Mouse (Mus musculus): ENCODE measurements around the gene Gaa. TPM values are rescaled to one million over a fixed set of nuclear protein-coding genes. Genes with fewer than 3 reads are reported as not detected.
A peak's percentile ranks its signal among the peaks of the same experiment; 100 is the strongest.

Gene Gaa
- polyA plus RNA-seq, 1 experiment from 2014 or later = 39.4 TPM

DNA sequence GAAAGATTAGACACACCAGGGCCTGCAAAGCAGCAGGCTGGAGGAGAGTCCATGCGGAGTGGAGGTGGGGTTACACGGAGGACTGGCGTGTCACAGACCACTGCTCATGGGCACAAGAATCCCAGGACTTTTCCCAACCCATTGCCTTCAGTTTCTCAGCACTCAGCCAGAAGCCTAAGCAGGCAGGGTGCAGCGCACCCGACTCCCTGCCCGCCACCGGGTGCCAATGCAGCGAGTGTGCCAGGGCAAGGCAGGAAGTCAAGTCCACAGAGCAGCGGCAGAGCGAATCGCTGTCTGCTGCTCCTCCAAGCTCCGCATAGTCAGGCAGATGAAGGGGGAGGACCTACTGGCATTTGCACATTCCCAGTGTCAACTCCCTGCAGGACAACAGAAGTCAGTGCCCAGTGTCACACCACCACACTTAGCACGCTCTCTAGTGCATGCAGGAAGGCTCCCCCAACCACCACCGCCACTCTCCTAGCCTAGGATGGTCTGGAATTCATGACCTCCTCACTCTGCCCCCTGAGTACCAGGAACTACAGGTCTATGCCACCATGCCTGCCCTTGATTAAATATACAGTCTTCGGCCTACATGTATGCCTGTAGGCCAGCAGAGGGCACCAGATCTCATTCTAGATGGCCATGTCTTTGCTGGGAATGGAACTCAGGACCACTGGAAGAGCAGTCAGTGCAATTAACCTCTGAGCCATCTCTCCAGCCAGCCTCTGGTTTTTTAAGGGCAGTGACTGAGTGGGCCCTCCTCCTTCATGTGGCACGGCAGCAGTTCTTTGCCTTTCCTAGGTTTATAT lies 37.4 kb downstream of the Gaa start:
- ATAC-seq (ENCODE audit: insufficient number of reproducible peaks, insufficient read depth, low FRiP score, low TSS enrichment, low read depth) = no peak
- H3K27ac ChIP-seq = no peak overlapping the region
- no peaks in the 10 kb centered on the region for H3K36me3 ChIP-seq
- H3K9me3 ChIP-seq = no peaks in the 10 kb centered on the region
- 47% methylated on average over 16 of the region's 16 CpGs for WGBS
- no peak overlapping the region for H3K4me2 ChIP-seq
- no peak overlapping the region for H3K4me3 ChIP-seq (replicated peaks)
- no peak overlapping the region for H3K9ac ChIP-seq (replicated peaks)
- H3K4me1 ChIP-seq (replicated peaks) = peaks cover 18% of the 10 kb centered on the region
- H3K27me3 ChIP-seq = peaks cover 31% of the 10 kb centered on the region

DNA sequence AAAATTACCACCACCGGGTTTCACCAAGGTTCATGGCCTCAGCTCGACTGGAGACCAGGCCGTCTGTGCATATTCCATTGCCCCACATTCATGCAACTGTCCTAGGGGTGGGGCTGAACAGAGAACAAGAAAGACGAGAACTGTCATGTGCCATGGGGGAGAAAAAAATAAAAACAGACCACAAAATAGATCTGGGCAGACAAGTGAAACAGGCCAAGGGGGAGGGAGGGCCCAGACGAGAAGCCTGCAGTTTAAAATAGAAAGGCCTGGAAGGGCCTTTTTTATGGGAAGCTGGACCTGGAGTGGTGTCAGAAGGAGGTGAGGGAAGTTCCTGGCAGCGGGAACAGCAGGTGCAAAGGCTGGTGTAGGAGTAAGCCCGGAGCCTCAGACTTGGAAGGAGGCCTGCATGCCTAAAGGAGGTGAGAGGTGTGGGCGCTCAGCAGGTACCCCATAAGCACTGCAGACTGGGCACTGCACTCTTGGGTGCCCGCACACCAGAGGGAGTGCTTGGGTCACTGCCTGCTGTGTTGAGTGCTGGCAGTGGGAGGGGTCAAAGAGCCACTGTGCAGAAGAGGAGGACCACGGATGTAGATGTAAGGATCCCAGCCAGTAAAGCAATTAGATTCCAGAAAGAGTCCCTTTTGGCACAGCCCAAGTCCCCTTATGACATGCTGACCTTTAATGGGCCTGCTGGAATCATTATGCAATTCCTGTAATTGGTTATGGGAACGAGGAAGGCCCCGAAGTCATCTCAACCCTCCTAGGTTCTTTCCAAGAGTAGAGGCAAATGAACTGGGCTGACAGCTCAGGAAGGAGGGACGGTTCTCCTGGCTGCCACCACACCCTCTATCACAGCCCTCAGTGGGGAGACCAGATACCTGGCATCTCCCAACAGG lies 39.3 kb downstream of the Gaa start:
- Histone ChIP-seq H3K9me3 (no peaks in the 10 kb centered on the region), H3K4me1 (replicated peaks) (peaks cover 13% of the 10 kb centered on the region), H3K27me3 (peaks cover 43% of the 10 kb centered on the region), H3K9ac (replicated peaks) (no peak overlapping the region), H3K4me2 (no peak overlapping the region), H3K27ac (peak overlapping the region; percentile 51; the same call in 1 of the 2 replicates), H3K36me3 (no peaks in the 10 kb centered on the region), H3K4me3 (replicated peaks) (no peak overlapping the region)
- WGBS = 57% methylated on average over 13 of the region's 13 CpGs
- ATAC-seq (ENCODE audit: insufficient number of reproducible peaks, insufficient read depth, low FRiP score, low TSS enrichment, low read depth) = no peak

GRCm38 (mm10) chr11:119307658-119307867 lies 39.9 kb downstream of the Gaa start, which contains the start of gene Card14:
Gene Card14, plus strand, starts transcription at chr11:119307768.
- no peak for ATAC-seq (ENCODE audit: insufficient number of reproducible peaks, insufficient read depth, low FRiP score, low TSS enrichment, low read depth)
- H3K9me3 ChIP-seq = no peaks in the 10 kb centered on the region
- H3K4me2 ChIP-seq = peak within 1 kb of the TSS; percentile 25
- H3K36me3 ChIP-seq = no peaks in the 10 kb centered on the region
- H3K4me3 ChIP-seq (replicated peaks) = no peak within 1 kb of the TSS
- peak within 1 kb of the TSS; percentile 18; the same call in 1 of the 2 replicates for H3K9ac ChIP-seq (replicated peaks)
- peak within 1 kb of the TSS; percentile 51; the same call in 1 of the 2 replicates for H3K27ac ChIP-seq
- WGBS = 41% methylated on average over 1 of the region's 1 CpGs
- peaks cover 13% of the 10 kb centered on the region for H3K4me1 ChIP-seq (replicated peaks)
- peaks cover 47% of the 10 kb centered on the region for H3K27me3 ChIP-seq

DNA sequence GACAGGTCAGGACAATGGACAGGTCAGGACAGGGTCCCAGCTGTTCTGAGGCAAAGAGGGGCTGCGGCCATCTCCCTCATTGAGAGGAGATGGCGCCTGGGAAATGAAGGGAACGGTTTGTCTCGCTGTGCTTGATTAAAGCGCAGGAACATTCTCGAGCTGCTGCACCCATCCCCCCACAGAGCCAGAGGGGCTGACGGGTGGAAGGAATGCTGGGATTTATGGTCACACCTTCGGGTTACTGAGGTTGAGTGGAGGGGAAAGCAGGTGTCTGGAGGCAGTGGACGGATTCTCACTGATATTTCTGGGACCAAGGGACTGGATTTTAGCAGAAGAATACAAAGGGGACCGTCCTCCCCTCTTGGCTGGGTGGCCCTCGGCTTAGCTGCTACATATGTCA lies 40.2 kb downstream of the Gaa start:
- no peak; the same call in 1 of the 2 replicates for ATAC-seq (ENCODE audit: insufficient number of reproducible peaks, insufficient read depth, low FRiP score, low TSS enrichment, low read depth)

DNA sequence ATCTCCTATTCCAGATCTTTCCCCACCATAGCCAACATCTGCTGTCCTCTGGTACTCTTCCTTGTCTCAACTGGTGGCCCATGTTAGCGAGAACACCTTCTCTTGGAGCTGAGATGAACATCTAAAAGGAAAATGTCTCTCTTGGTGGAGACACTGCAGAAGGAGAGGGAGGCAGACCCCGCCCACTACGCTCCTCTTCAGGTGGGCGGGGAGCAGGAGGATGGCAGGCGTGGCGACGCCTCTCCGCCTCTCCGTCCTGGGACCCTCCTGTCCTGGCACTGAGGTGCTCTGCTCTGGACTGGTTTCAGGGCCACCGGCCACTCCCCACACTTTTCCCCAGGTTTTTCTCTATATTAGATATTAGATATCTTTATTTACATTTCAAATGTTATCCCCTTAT lies 42.9 kb downstream of the Gaa start:
- 24% methylated on average over 10 of the region's 10 CpGs for WGBS
- Histone ChIP-seq H3K4me2 (no peak overlapping the region), H3K27me3 (peaks cover 29% of the 10 kb centered on the region), H3K4me1 (replicated peaks) (peaks cover 13% of the 10 kb centered on the region), H3K27ac (no peak overlapping the region), H3K36me3 (no peaks in the 10 kb centered on the region), H3K4me3 (replicated peaks) (no peak overlapping the region), H3K9ac (replicated peaks) (no peak overlapping the region), H3K9me3 (no peaks in the 10 kb centered on the region)
- no peak for ATAC-seq (ENCODE audit: insufficient number of reproducible peaks, insufficient read depth, low FRiP score, low TSS enrichment, low read depth)

More for the DNA sequence above, 40.2 kb downstream of the Gaa start:
- peaks cover 13% of the 10 kb centered on the region for H3K4me1 ChIP-seq (replicated peaks)
- WGBS = 12% methylated on average over 11 of the region's 11 CpGs
- H3K27ac ChIP-seq = peak overlapping the region; percentile 51; the same call in 1 of the 2 replicates
- peaks cover 44% of the 10 kb centered on the region for H3K27me3 ChIP-seq
- H3K9me3 ChIP-seq = no peaks in the 10 kb centered on the region
- H3K4me2 ChIP-seq = peak overlapping the region; percentile 25
- peak overlapping the region; percentile 18; the same call in 1 of the 2 replicates for H3K9ac ChIP-seq (replicated peaks)
- no peak overlapping the region for H3K4me3 ChIP-seq (replicated peaks)
- no peaks in the 10 kb centered on the region for H3K36me3 ChIP-seq

- Histone ChIP-seq H3K4me3 (replicated peaks) (no peak overlapping the region), H3K36me3 (no peaks in the 10 kb centered on the region), H3K9me3 (no peaks in the 10 kb centered on the region), H3K9ac (replicated peaks) (no peak overlapping the region), H3K27ac (no peak overlapping the region), H3K4me1 (replicated peaks) (no peaks in the 10 kb centered on the region; the same call in 1 of the 2 replicates), H3K4me2 (no peak overlapping the region), H3K27me3 (peaks cover 26% of the 10 kb centered on the region)
- ATAC-seq (ENCODE audit: insufficient number of reproducible peaks, insufficient read depth, low FRiP score, low TSS enrichment, low read depth) = no peak
- 71% methylated on average over 17 of the region's 17 CpGs for WGBS
Measured at GRCm38 (mm10) chr11:119314252-119314936, 46.7 kb downstream of the Gaa start.

DNA sequence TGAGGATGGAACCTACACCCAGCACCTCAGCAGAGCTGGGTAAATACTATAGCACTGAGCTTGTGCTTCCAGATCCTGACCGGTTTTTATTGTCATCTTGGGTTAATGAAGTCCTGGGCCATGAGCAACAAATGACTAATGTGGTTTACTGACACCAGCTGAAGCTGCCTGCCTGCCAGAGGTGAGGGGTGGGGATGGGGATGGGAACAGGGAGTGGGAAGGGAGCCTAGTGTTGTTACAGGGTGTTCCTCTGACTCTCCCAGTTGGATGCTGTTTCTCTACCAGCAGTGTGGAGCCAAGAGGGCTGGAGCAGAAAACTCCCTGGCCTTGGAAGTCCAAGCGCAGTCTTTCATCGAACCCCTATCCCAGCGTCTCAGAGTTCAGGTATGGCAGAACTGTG lies 49.0 kb downstream of the Gaa start:
- H3K4me2 ChIP-seq = no peak overlapping the region
- H3K27me3 ChIP-seq = peaks cover 8% of the 10 kb centered on the region; the same call in 1 of the 2 replicates
- no peak overlapping the region for H3K4me3 ChIP-seq (replicated peaks)
- H3K4me1 ChIP-seq (replicated peaks) = no peaks in the 10 kb centered on the region
- H3K36me3 ChIP-seq = no peaks in the 10 kb centered on the region
- 83% methylated on average over 4 of the region's 4 CpGs for WGBS
- H3K9ac ChIP-seq (replicated peaks) = 0 out of 2 replicates have a peak overlapping the region, but pooled peaks have one; percentile 3
- no peak overlapping the region for H3K27ac ChIP-seq
- no peak for ATAC-seq (ENCODE audit: insufficient number of reproducible peaks, insufficient read depth, low FRiP score, low TSS enrichment, low read depth)
- H3K9me3 ChIP-seq = no peaks in the 10 kb centered on the region

GRCm38 (mm10) chr11:119322521-119322920 lies 54.8 kb downstream of the Gaa start:
- no peak overlapping the region for H3K4me2 ChIP-seq
- WGBS = 74% methylated on average over 13 of the region's 13 CpGs
- no peaks in the 10 kb centered on the region for H3K4me1 ChIP-seq (replicated peaks)
- H3K36me3 ChIP-seq = no peaks in the 10 kb centered on the region
- H3K9ac ChIP-seq (replicated peaks) = no peak overlapping the region
- no peak overlapping the region for H3K4me3 ChIP-seq (replicated peaks)
- peaks cover 7% of the 10 kb centered on the region; the same call in 1 of the 2 replicates for H3K9me3 ChIP-seq
- H3K27me3 ChIP-seq = peaks cover 4% of the 10 kb centered on the region; the same call in 1 of the 2 replicates
- no peak for ATAC-seq (ENCODE audit: insufficient number of reproducible peaks, insufficient read depth, low FRiP score, low TSS enrichment, low read depth)
- no peak overlapping the region for H3K27ac ChIP-seq

GRCm38 (mm10) chr11:119325068-119325467 lies 57.4 kb downstream of the Gaa start:
- no peak overlapping the region for H3K4me2 ChIP-seq
- H3K36me3 ChIP-seq = no peaks in the 10 kb centered on the region
- no peak for ATAC-seq (ENCODE audit: insufficient number of reproducible peaks, insufficient read depth, low FRiP score, low TSS enrichment, low read depth)
- H3K27ac ChIP-seq = no peak overlapping the region
- no peak overlapping the region for H3K4me3 ChIP-seq (replicated peaks)
- 89% methylated on average over 1 of the region's 1 CpGs for WGBS
- H3K27me3 ChIP-seq = peaks cover 4% of the 10 kb centered on the region; the same call in 1 of the 2 replicates
- no peak overlapping the region for H3K9ac ChIP-seq (replicated peaks)
- H3K9me3 ChIP-seq = peaks cover 7% of the 10 kb centered on the region; the same call in 1 of the 2 replicates
- no peaks in the 10 kb centered on the region for H3K4me1 ChIP-seq (replicated peaks)

GRCm38 (mm10) chr11:119330592-119330991 lies 62.9 kb downstream of the Gaa start:
- WGBS = 58% methylated on average over 4 of the region's 4 CpGs
- Histone ChIP-seq H3K4me1 (replicated peaks) (no peaks in the 10 kb centered on the region), H3K36me3 (no peaks in the 10 kb centered on the region), H3K27me3 (peaks cover 25% of the 10 kb centered on the region; the same call in 1 of the 2 replicates), H3K9ac (replicated peaks) (no peak overlapping the region), H3K27ac (no peak overlapping the region), H3K9me3 (no peaks in the 10 kb centered on the region), H3K4me2 (no peak overlapping the region), H3K4me3 (replicated peaks) (no peak overlapping the region)
- 0 out of 2 replicates have a peak, but pooled peaks have one; percentile 26 for ATAC-seq (ENCODE audit: insufficient number of reproducible peaks, insufficient read depth, low FRiP score, low TSS enrichment, low read depth)

Data from limb, embryonic 12.5 days (tissue).